Mouse (Mus musculus) monocyte, adult 2 months (primary cell): ENCODE results near the gene Shpk.
A peak's percentile ranks its signal among the peaks of the same experiment; 100 is the strongest.

Experiments
- DNase-seq, 2 experiments: peaks; one replicate each; pipeline ENCODE4 v3.0.0; 2022; ENCODE audit warnings: low spot score in 2 of 2, low read depth in 1 of 2

The Shpk gene

DNA sequence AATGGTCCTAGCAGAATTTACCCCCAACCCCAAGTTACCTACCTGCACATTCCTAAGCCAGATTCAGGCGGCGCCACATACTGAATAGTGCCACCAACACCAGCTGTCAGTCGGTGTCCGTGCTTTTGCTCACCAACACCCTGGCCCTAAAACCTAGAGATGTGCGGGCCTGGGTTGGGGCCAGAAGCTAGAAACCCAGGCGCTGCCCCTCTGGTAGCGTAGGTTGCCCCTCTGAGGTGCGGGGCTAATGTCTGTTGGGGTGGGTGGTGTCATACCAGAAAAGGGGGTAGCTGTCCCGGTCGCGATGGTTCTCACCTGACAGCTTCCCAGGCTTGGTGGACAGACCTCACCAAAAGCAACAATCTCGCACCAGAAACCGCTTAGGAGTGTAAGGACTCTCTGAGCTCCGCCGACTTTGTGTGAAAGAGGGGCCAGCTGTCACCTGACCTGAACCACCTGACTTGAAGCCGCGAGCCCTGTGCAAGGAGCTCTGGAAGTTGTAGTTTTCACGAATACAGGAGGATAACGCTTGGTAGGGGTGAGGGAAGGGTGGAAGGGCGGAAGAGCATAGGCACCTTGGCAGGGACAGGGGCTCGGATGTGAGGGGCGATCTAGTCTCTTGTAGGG lies 544 bp upstream of the Shpk start, which contains the start of gene Ctns:
Gene Ctns, minus strand, starts transcription at position 440 of the 627 bp plus-strand sequence.
- DNase-seq: peak in 1 of 2 experiments; percentile 57

DNA sequence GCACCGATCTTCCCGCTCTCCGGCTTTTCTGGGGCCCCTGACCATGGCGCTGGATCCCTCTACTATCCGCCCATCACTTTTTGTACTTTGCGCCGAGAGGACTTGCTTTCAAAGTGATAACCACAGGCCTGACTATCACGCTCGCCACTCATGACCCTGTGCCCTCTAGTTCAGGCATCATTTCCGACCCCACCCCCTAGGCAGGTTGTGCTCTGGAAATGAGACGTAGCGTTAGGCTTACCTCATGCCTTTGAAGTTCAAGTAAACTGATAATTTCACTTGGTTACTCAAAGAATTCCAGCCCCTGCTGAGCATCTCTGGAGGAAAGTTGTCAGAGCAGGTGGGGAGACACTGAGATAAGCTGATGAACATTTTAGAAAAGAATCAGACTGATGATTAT lies 619 bp downstream of the Shpk start:
- DNase-seq: peak in 1 of 2 experiments; percentile 4

GRCm38 (mm10) chr11:73201021-73201420 lies 1.8 kb downstream of the Shpk start:
- no peak for DNase-seq

DNA sequence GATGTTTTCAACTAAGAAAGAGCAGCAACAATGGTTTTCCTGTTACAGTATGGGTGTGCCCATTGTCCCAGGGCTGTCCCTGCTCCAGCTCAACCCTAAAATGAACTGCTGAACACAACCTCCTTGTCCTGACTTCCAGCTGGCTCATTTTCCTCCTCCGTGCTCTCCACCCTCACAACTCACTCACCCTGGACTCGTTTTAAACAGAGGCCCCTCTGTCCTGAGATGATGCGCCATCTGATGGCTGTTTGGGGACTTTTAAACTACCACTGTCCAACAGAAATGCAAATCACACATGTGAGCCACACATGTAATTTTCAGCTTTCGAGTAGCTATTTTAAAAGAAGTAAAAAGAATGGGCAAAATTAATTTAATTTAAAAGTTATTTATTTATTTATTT lies 2.3 kb downstream of the Shpk start:
- no peak for DNase-seq

DNA sequence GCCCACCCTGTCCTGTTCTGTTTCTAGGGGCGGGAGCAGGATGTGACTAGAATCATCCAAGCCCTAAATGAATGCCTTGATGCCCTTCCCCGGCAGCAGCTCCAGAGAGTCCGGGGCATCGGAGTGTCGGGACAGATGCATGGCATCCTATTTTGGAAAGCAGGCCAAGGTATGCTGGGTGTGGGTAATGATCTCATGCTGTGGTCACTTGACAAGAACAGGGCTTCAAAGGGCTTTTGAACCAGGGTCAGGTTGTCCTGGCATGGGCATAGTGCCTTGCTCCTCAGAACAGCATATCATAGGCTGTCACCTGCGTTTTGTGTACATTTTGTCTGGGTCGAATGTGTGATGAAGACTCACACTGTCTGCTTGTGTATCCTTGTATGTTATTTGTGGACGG lies 4.6 kb downstream of the Shpk start:
- no peak for DNase-seq

DNA sequence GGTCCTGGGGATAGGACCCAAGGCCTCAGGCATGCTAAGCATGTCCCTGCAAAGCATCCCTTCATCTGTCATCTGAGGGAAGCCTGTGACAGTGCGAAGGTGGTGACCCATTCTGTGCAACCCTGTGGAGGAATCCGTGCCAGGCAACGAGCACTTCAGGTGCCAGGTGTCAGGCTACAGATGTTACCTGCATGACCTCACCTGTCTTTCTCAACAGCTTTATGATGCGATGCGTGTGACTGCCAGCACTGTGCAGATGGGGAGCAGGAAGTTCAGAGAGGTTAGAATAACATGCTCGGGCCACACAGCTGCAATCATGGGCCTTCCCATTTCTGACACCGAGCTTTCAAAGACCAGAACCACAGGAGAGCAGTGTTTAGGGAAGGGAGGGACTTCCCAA lies 5.9 kb downstream of the Shpk start:
- DNase-seq: no peak

DNA sequence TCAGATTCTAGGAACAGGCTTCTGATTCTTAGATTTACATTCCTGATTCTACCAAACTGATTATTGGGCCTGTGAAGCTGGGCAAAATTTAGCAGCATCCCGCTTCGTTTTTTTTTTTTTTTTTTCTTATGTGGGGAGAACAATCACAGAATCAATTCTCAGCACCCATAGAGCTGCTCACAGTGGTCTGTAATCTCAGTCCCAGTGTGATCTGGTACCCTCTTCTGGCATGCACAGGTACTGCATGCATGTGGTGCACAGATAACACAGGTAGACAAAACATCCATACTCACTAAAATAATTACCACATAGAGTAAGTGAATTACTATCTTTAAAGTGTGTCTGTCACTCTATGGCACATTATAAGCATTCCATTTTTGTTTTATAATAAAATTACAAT lies 8.4 kb downstream of the Shpk start:
- DNase-seq: no peak

DNA sequence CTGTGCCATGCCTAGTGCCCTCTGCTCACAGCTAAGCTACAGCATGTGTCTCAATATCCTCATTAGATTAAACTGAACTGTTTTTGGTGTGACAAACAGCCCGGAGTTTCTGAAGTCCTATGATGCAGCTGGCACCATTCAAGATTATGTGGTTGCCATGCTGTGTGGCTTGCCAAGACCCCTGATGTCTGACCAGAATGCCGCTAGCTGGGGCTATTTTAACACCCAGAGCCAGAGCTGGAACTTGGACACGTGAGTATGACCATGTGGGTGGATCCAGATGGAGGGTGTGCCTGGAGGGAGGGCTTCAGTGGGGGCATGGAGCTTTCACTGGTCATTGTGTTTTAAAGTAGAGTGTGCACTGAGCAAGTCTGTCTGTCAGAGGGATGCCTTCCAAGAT lies 14.7 kb downstream of the Shpk start:
- no peak for DNase-seq

DNA sequence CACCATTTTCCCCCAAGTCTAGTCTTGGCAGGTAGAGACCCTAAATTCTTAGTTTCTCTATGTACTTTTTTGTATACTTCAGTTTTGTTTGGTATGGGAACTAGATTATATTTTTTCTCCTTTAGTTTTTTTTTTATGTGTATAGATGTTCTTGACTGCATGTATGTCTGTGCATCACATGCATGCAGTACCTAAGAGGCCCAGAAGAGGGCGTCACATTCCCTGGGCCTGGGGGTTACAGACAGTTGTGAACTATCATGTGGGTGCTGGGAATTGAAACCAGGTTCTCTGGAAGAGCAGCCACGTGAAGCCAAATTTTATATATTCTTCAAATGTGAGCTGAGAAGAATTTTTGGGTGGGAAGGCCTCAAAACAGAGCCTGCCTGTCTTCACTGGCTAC lies 20.4 kb downstream of the Shpk start:
- no peak for DNase-seq

DNA sequence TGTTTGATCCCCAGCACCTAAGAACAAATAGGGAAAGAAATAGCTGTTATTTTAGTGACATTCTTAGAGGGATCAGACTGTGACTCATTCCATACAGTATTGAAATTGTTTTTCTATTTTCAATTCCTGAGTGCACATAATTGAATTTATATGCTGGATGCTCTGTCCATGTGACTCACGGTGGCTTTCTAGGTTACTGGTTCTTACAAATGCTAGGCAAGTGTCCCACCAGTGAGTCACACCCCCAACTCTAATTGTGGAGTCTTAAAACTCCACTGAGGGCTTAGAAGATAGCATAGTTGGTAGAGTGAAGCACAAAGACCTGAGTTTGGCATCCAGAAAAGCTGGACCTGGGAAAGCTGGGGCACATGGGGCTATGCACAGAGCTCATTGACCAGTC lies 21.4 kb downstream of the Shpk start:
- no peak for DNase-seq

DNA sequence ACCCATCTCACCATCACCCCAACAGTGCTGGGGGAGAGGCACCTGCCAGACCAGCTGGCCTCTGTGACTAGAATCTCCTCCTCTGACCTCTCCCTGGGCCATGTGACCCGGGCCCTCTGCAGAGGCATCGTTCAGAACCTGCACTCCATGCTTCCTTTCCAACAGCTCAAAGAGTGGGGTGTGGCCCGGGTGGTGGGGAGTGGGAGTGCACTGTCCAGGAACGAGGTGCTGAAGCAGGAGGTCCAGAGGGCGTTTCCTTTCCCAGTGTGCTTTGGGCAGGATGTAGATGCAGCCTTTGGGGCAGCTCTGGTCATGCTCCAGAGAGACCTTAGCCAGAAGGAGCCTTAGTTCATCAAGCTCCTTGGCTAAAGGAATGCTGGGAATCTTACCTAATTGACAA lies 23.6 kb downstream of the Shpk start:
- DNase-seq: no peak

DNA sequence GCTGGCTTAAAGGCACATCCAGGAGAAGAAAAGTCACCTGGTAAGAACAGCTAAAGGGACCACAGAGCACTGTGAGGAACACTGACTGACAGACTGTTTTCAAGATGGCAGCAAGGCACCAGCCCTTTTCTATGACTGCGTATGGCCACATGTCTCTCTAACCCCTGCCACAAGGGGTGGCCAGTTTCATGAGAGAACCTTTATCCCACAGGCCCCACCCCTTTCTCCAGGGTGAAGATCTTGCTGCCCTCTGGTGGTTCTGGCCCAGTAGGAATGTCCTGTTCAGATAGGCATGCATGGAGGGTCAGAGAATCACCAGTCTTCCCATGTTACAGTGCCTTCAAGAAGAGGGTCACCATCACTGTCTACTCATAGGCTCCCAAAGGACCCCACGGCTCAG lies 24.7 kb downstream of the Shpk start:
- peak in 1 of 2 experiments; percentile 12 for DNase-seq

- no peak for DNase-seq
Observed at GRCm38 (mm10) chr11:73225856-73226255, 26.6 kb downstream of the Shpk start.

GRCm38 (mm10) chr11:73228881-73229280 lies 29.6 kb downstream of the Shpk start:
- DNase-seq: no peak

- no peak for DNase-seq
Observed at GRCm38 (mm10) chr11:73230081-73230480, 30.8 kb downstream of the Shpk start.

DNA sequence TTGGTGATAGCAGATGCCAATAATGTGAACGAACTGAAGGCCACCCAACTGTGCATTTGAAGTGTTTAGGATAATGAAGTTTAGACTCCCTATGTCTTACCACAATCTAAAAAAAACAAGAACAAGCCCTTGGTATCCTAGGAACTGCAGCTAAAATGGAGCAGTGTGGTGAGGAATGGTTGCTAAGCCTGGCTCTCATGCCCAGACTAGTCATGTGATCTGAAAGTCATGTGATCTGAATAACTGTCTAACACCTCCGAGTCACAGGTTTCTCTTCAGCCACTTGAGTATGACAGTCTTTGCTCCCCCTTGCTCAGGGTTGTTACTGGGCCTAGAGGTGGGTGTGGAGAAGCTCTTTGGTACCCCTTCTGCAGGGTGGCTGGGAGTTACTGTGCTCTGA lies 33.3 kb downstream of the Shpk start:
- no peak for DNase-seq

DNA sequence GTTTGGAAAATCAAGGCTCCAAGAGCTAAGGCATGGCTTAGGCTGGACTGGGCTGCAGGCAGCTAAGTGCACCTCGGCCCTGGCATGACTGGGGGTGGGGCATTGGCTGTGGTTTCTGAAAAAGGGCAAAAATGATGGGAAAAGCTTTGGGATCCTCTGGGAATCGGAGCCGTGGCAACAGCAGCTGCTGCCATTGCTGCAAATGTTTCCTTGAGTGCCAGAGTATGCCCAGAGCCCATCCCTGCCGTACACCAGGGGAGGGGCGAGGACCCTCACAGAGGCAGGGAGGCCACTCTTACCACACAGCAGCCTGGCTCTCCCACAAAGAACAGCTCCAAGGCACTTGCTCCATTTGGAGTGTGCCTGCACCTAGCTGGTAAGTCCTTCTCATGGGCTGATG lies 34.7 kb downstream of the Shpk start, which contains the start of gene Trpv1:
Gene Trpv1, plus strand, starts transcription at position 301 of the 400 bp plus-strand sequence.
- no peak for DNase-seq

GRCm38 (mm10) chr11:73235990-73236701 lies 36.9 kb downstream of the Shpk start:
- DNase-seq: no peak

GRCm38 (mm10) chr11:73236731-73237130 lies 37.5 kb downstream of the Shpk start:
- no peak for DNase-seq

GRCm38 (mm10) chr11:73242199-73242598 lies 42.9 kb downstream of the Shpk start:
- no peak for DNase-seq

GRCm38 (mm10) chr11:73242777-73243176 lies 43.5 kb downstream of the Shpk start:
- DNase-seq: no peak

DNA sequence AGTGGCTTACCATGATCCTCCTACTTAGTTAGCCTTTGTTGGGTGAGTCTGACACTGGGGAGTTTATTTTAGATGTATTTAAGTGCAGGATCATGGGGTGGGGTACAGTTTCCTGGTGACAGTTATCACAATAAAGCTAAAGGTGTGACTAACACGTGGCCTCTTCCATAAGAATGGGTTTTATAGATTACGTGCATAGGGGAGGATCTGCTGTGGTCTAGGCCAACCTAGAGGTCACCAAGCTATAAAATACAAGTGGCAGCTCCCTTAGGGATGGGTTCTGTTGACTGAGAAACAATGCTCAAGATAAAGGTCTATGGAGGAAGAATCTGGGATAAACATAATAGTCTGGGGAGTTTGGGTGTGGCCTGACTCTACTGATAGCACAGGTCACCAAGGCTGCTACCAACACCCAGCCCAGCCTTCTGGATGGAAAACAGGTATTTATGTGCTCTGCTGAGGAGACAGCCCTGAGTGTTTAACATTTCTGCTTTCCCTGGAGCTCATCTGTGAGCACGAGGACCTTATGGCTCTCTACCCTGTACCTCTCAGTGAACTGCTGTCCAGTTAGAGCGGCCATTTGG lies 58.2 kb downstream of the Shpk start:
- no peak for DNase-seq
